In genomic region chr2:106772643-106773042, GRCm38 (mm10) we compare ENCODE assay signal across 28 mouse cellular contexts.
A peak's percentile ranks its signal among the peaks of the same experiment; 100 is the strongest.
DNase-seq lines count a peak whose midpoint lies in the region; ATAC-seq and TF ChIP-seq lines count a peak whose summit lies in the region.
"Had no signal": no experiment of that assay in that cellular context is flagged by ENCODE, and none has a peak within 500 bp of the region (broad histone marks: within the 10 kb centered on the region; RNA-seq: fewer than 3 reads in every experiment).

No protein-coding gene starts in this region.

- peaks cover 9% of the 10 kb centered on the region for H3K36me3 ChIP-seq in forebrain, embryonic 13.5 days (ENCODE audit: poor library complexity, severe bottlenecking)
- H3K36me3 ChIP-seq in forebrain, embryonic 12.5 days (replicated peaks), result peaks cover 7% of the 10 kb centered on the region; the same call in 1 of the 2 replicates
- no peaks in the 10 kb centered on the region for H3K36me3 ChIP-seq in hindbrain, embryonic 16.5 days (ENCODE audit: control insufficient read depth, insufficient read depth, low read length)
- no peaks in the 10 kb centered on the region for H3K36me3 ChIP-seq in hindbrain, postnatal 0 days (ENCODE audit: insufficient read depth, low read length)
- H3K36me3 ChIP-seq in forebrain, embryonic 15.5 days, result peaks cover 3% of the 10 kb centered on the region; the same call in 1 of the 2 replicates
- H3K36me3 ChIP-seq: embryonic facial prominence, embryonic 15.5 days; G1E; hindbrain, embryonic 12.5 days had no signal

- H3K9ac ChIP-seq in forebrain, embryonic 13.5 days, result no peak overlapping the region
- H3K9ac ChIP-seq in forebrain, embryonic 12.5 days, result no peak overlapping the region
- H3K9ac ChIP-seq in hindbrain, embryonic 16.5 days (ENCODE audit: low read depth, low read length), result no peak overlapping the region
- H3K9ac ChIP-seq in hindbrain, postnatal 0 days (replicated peaks; ENCODE audit: low read length), result no peak overlapping the region
- H3K9ac ChIP-seq in forebrain, embryonic 15.5 days (replicated peaks), result no peak overlapping the region
- H3K9ac ChIP-seq: embryonic facial prominence, embryonic 12.5 days; embryonic facial prominence, embryonic 15.5 days; heart, embryonic 13.5 days; hindbrain, embryonic 12.5 days had no signal

- peaks cover 7% of the 10 kb centered on the region; the same call in 1 of the 2 replicates for H3K4me1 ChIP-seq in forebrain, embryonic 13.5 days
- peaks cover 4% of the 10 kb centered on the region; the same call in 1 of the 2 replicates for H3K4me1 ChIP-seq in forebrain, embryonic 12.5 days
- no peaks in the 10 kb centered on the region; the same call in 1 of the 2 replicates for H3K4me1 ChIP-seq in hindbrain, embryonic 16.5 days (ENCODE audit: control insufficient read depth, insufficient read depth, low read depth, low read length)
- 0 out of 2 replicates have a peak, but pooled peaks cover 4% of the 10 kb centered on the region for H3K4me1 ChIP-seq in hindbrain, postnatal 0 days (ENCODE audit: insufficient read depth, low read length)
- H3K4me1 ChIP-seq in forebrain, embryonic 15.5 days, result peaks cover 17% of the 10 kb centered on the region

- H3K4me3 ChIP-seq in forebrain, embryonic 13.5 days, result no peak overlapping the region
- H3K4me3 ChIP-seq in forebrain, embryonic 12.5 days (replicated peaks), result no peak overlapping the region
- no peak overlapping the region for H3K4me3 ChIP-seq in hindbrain, embryonic 16.5 days (ENCODE audit: low read length)
- H3K4me3 ChIP-seq in hindbrain, postnatal 0 days (ENCODE audit: low read length), result no peak overlapping the region
- no peak overlapping the region for H3K4me3 ChIP-seq in forebrain, embryonic 15.5 days
- H3K4me3 ChIP-seq: embryonic facial prominence, embryonic 12.5 days; embryonic facial prominence, embryonic 15.5 days; heart, adult 2 months; heart, embryonic 10.5 days; heart, embryonic 13.5 days; hindbrain, embryonic 12.5 days had no signal

- no peaks in the 10 kb centered on the region for H3K9me3 ChIP-seq in forebrain, embryonic 13.5 days (replicated peaks)
- H3K9me3 ChIP-seq in forebrain, embryonic 12.5 days, result no peaks in the 10 kb centered on the region
- no peaks in the 10 kb centered on the region; the same call in 1 of the 2 replicates for H3K9me3 ChIP-seq in hindbrain, embryonic 16.5 days (ENCODE audit: control insufficient read depth, low read length)
- H3K9me3 ChIP-seq in hindbrain, postnatal 0 days (ENCODE audit: low read length), result no peaks in the 10 kb centered on the region
- H3K9me3 ChIP-seq in forebrain, embryonic 15.5 days, result no peaks in the 10 kb centered on the region
- H3K9me3 ChIP-seq: embryonic facial prominence, embryonic 12.5 days; embryonic facial prominence, embryonic 15.5 days; heart, embryonic 10.5 days; heart, embryonic 13.5 days; hindbrain, embryonic 12.5 days had no signal

- TF ChIP-seq CTCF in hindbrain, postnatal 0 days (IDR thresholded peaks at IDR 0.05; ENCODE audit: low read depth), result no peak

- no peak overlapping the region for H3K27ac ChIP-seq in forebrain, embryonic 13.5 days
- no peak overlapping the region for H3K27ac ChIP-seq in forebrain, embryonic 12.5 days
- H3K27ac ChIP-seq in hindbrain, embryonic 16.5 days (ENCODE audit: low read depth, low read length), result no peak overlapping the region
- H3K27ac ChIP-seq in hindbrain, postnatal 0 days, result no peak overlapping the region
- peak overlapping the region; percentile 29; the same call in 1 of the 2 replicates for H3K27ac ChIP-seq in forebrain, embryonic 15.5 days (replicated peaks)
- H3K27ac ChIP-seq: embryonic facial prominence, embryonic 12.5 days; embryonic facial prominence, embryonic 15.5 days; heart, adult 2 months; heart, embryonic 10.5 days; heart, embryonic 13.5 days; hindbrain, embryonic 12.5 days had no signal

- no peak overlapping the region for H3K4me2 ChIP-seq in forebrain, embryonic 13.5 days
- H3K4me2 ChIP-seq in forebrain, embryonic 12.5 days, result no peak overlapping the region
- H3K4me2 ChIP-seq in hindbrain, embryonic 16.5 days (ENCODE audit: low read length), result no peak overlapping the region
- no peak overlapping the region for H3K4me2 ChIP-seq in hindbrain, postnatal 0 days (ENCODE audit: low read depth, low read length)
- no peak overlapping the region for H3K4me2 ChIP-seq in forebrain, embryonic 15.5 days (replicated peaks)
- H3K4me2 ChIP-seq: embryonic facial prominence, embryonic 12.5 days; embryonic facial prominence, embryonic 15.5 days; heart, embryonic 13.5 days; hindbrain, embryonic 12.5 days had no signal

- peak; percentile 74 for ATAC-seq in forebrain, embryonic 13.5 days
- ATAC-seq in forebrain, embryonic 12.5 days (ENCODE audit: low FRiP score), result no peak
- peak; percentile 64; the same call in 1 of the 2 replicates for ATAC-seq in hindbrain, embryonic 16.5 days
- ATAC-seq in hindbrain, postnatal 0 days, result no peak
- ATAC-seq in forebrain, embryonic 15.5 days (replicated peaks), result no peak
- no peak for ATAC-seq in monocyte, adult 5-6 weeks (replicated peaks; ENCODE audit: insufficient number of reproducible peaks, low FRiP score, low TSS enrichment, poor library complexity, severe bottlenecking)
- ATAC-seq: intestine, postnatal 0 days; Patski had no signal

- DNase-seq in hindbrain, postnatal 0 days (ENCODE audit: low spot score), result no peak
- DNase-seq: adrenal gland, postnatal 10 days; adrenal gland, postnatal 36 days; B cell, adult 2 months; cerebellum, adult 11 months; cerebellum, adult 2 months; cerebellum, adult 9-11 months; cerebellum, postnatal 25 days; gastrocnemius, postnatal 10 days; gastrocnemius, postnatal 36 days; heart, adult 2 months; heart, postnatal 14 days; heart, postnatal 4 days; kidney, adult 2 months had no signal

- H3K27me3 ChIP-seq in forebrain, embryonic 13.5 days, result no peaks in the 10 kb centered on the region
- no peaks in the 10 kb centered on the region for H3K27me3 ChIP-seq in forebrain, embryonic 12.5 days
- H3K27me3 ChIP-seq in hindbrain, embryonic 16.5 days (replicated peaks; ENCODE audit: control insufficient read depth, insufficient read depth, low read length), result no peaks in the 10 kb centered on the region
- no peaks in the 10 kb centered on the region for H3K27me3 ChIP-seq in hindbrain, postnatal 0 days (ENCODE audit: insufficient read depth, low read length)
- H3K27me3 ChIP-seq in forebrain, embryonic 15.5 days, result no peaks in the 10 kb centered on the region
- H3K27me3 ChIP-seq: CH12.LX; embryonic facial prominence, embryonic 12.5 days; embryonic facial prominence, embryonic 15.5 days; heart, embryonic 13.5 days; hindbrain, embryonic 12.5 days; Patski had no signal

- 37% methylated on average over 5 of the region's 5 CpGs for WGBS in forebrain, embryonic 13.5 days
- WGBS in forebrain, embryonic 12.5 days, result 50% methylated on average over 5 of the region's 5 CpGs
- 49% methylated on average over 5 of the region's 5 CpGs for WGBS in hindbrain, embryonic 16.5 days
- WGBS in hindbrain, postnatal 0 days, result 48% methylated on average over 5 of the region's 5 CpGs
- 29% methylated on average over 5 of the region's 5 CpGs for WGBS in forebrain, embryonic 15.5 days

Comparison
In these comparisons a context has a peak if more than half of its experiments do, and no peak if none do; other contexts are left out.
1. ATAC-seq: peak in forebrain, embryonic 13.5 days (single experiment) and hindbrain, embryonic 16.5 days (single experiment); none in forebrain, embryonic 12.5 days (single experiment), hindbrain, postnatal 0 days (single experiment), forebrain, embryonic 15.5 days (single experiment) and monocyte, adult 5-6 weeks (single experiment).